Comparison of ENCODE assay signal across 8 mouse cellular contexts in genomic region chr7:38182596-38182961, GRCm38 (mm10). TPM values are rescaled to one million over a fixed set of nuclear protein-coding genes. Genes with fewer than 3 reads are reported as not detected.
DNase-seq lines count a peak whose midpoint lies in the region; ATAC-seq lines count a peak whose summit lies in the region.

No protein-coding gene starts in this region.

- DNase-seq in gastrocnemius, adult 8-10 months (ENCODE audit: low spot score in 2 of 2): peak; percentile 71
- DNase-seq in induced T-regulatory cell, adult 2 months (ENCODE audit: low read depth): peak; percentile 94
- DNase-seq in left cerebral cortex, postnatal 14 days (ENCODE audit: low spot score in 2 of 2): peak; percentile 72 to 79
- DNase-seq in right cerebral cortex, postnatal 25 days: peak; percentile 78
- peak; percentile 78 to 87 for DNase-seq in urinary bladder, postnatal 36 days (ENCODE audit: low spot score in 2 of 2)

- ATAC-seq in activated CD4-positive, CD25-positive, alpha-beta regulatory T cell, adult 4 months: peak; percentile 47
- peak; percentile 57 for ATAC-seq in common myeloid progenitor, adult 5-6 weeks (replicated peaks; ENCODE audit: low read depth, poor library complexity, severe bottlenecking)
- ATAC-seq in megakaryocyte-erythroid progenitor cell, adult 5-6 weeks (replicated peaks; ENCODE audit: low FRiP score, low TSS enrichment, poor library complexity, severe bottlenecking): peak; percentile 66

- intact Hi-C loops in left cerebral cortex, postnatal 14 days (cut with DNase I): loop anchor here (2.0 to 5.0 kb wide), 2 partner anchors 18 to 85 kb away; no protein-coding TSS in a partner anchor

RNA-seq across cellular contexts. Expression of gene 1600014C10Rik, which starts 0.4 kb away (rescaled TPM):
- polyA plus RNA-seq in activated CD4-positive, CD25-positive, alpha-beta regulatory T cell, adult 4 months (2017; shearing (Covaris generic)): 100 to 1,000 TPM; 149 to 152 TPM
- total RNA-seq in common myeloid progenitor, adult 5-6 weeks (2017): 12.0 and 15.2 TPM in 2 replicates
- total RNA-seq in gastrocnemius, adult 8-10 months (2022): 10 to 100 TPM; 25.9 to 32.4 (median 27.0) TPM
- 10 to 100 TPM; 17.7 to 18.8 TPM for total RNA-seq in left cerebral cortex, postnatal 14 days (2021)
- total RNA-seq in megakaryocyte-erythroid progenitor cell, adult 5-6 weeks (2014; fragmentation: Nextera tagmentation): 8.6 and 9.2 TPM in 2 replicates
- total RNA-seq in megakaryocyte-erythroid progenitor cell, adult 5-6 weeks (2017): 4.9 and 9.2 TPM in 2 replicates

RNA-seq across cellular contexts. Expression of gene Plekhf1, which starts 45.2 kb away (rescaled TPM):
- under 1 TPM; 0.45 to 0.47 TPM for polyA plus RNA-seq in activated CD4-positive, CD25-positive, alpha-beta regulatory T cell, adult 4 months (2017; shearing (Covaris generic))
- total RNA-seq in common myeloid progenitor, adult 5-6 weeks (2017): 0.27 and 0.34 TPM in 2 replicates
- 1 to 10 TPM; 4.7 to 7.9 (median 6.4) TPM for total RNA-seq in gastrocnemius, adult 8-10 months (2022)
- 1 to 10 TPM in 1 of 2 experiments, under 1 TPM in 1; 0.89 to 1.8 TPM for total RNA-seq in left cerebral cortex, postnatal 14 days (2021)
- total RNA-seq in megakaryocyte-erythroid progenitor cell, adult 5-6 weeks (2014; fragmentation: Nextera tagmentation): 1.0 TPM in 1 of 2 replicates, not detected in the other
- 0.38 and 0.42 TPM in 2 replicates for total RNA-seq in megakaryocyte-erythroid progenitor cell, adult 5-6 weeks (2017)

Comparison
In these comparisons a context has a peak if more than half of its experiments do, and no peak if none do; other contexts are left out.
1. Peak in every context shown above with its lines: DNase-seq and ATAC-seq.